Mouse (Mus musculus) heart, adult 11 months (tissue): ENCODE results near the gene Cplane1.

Experiments
- DNase-seq: peaks from one replicate; pipeline ENCODE4 v3.0.0; 2022

Cplane1 gene

GRCm38 (mm10) chr15:8168591-8169265 lies at the start of gene Cplane1:
Gene Cplane1 (plus strand): TSS chr15:8169106.
- peak; percentile 99 for DNase-seq

- peak; percentile 28 for DNase-seq
Measured at GRCm38 (mm10) chr15:8129281-8129680, 39.6 kb upstream of the Cplane1 start.

- DNase-seq = peak; percentile 42
Measured at GRCm38 (mm10) chr15:8131268-8131667, 37.6 kb upstream of the Cplane1 start.

- DNase-seq = peak; percentile 24
Measured at GRCm38 (mm10) chr15:8131761-8132160, 37.1 kb upstream of the Cplane1 start.

- no peak for DNase-seq
Measured at GRCm38 (mm10) chr15:8135606-8136005, 33.3 kb upstream of the Cplane1 start.

GRCm38 (mm10) chr15:8161841-8162240 lies 7.1 kb upstream of the Cplane1 start:
- no peak for DNase-seq

- DNase-seq = no peak
Measured at GRCm38 (mm10) chr15:8169266-8169746, 400 bp downstream of the Cplane1 start.

GRCm38 (mm10) chr15:8189563-8189962 lies 20.7 kb downstream of the Cplane1 start:
- DNase-seq = no peak

GRCm38 (mm10) chr15:8190435-8190834 lies 21.5 kb downstream of the Cplane1 start:
- no peak for DNase-seq

GRCm38 (mm10) chr15:8200317-8200716 lies 31.4 kb downstream of the Cplane1 start:
- DNase-seq = no peak

- DNase-seq = no peak
Measured at GRCm38 (mm10) chr15:8208362-8208761, 39.5 kb downstream of the Cplane1 start.

- DNase-seq = peak; percentile 76
Measured at GRCm38 (mm10) chr15:8214811-8215210, 45.9 kb downstream of the Cplane1 start.

GRCm38 (mm10) chr15:8234167-8234566 lies 65.3 kb downstream of the Cplane1 start:
- DNase-seq = peak; percentile 52

GRCm38 (mm10) chr15:8265946-8266345 lies 97.0 kb downstream of the Cplane1 start:
- DNase-seq = peak; percentile 63

- peak; percentile 18 for DNase-seq
Measured at GRCm38 (mm10) chr15:8267211-8267610, 98.3 kb downstream of the Cplane1 start.

GRCm38 (mm10) chr15:8268231-8268630 lies 99.3 kb downstream of the Cplane1 start:
- peak; percentile 39 for DNase-seq

GRCm38 (mm10) chr15:8271952-8272351 lies 103.0 kb downstream of the Cplane1 start:
- peak; percentile 27 for DNase-seq

GRCm38 (mm10) chr15:8277916-8278315 lies 109.0 kb downstream of the Cplane1 start:
- peak; percentile 66 for DNase-seq

GRCm38 (mm10) chr15:8279320-8279779 lies 110.4 kb downstream of the Cplane1 start:
- peak; percentile 92 for DNase-seq

GRCm38 (mm10) chr15:8279929-8280610 lies 111.2 kb downstream of the Cplane1 start:
- DNase-seq = peak; percentile 97

GRCm38 (mm10) chr15:8281701-8282100 lies 112.8 kb downstream of the Cplane1 start:
- DNase-seq = peak; percentile 86

GRCm38 (mm10) chr15:8282155-8282554 lies 113.2 kb downstream of the Cplane1 start:
- DNase-seq = peak; percentile 19

- DNase-seq = peak; percentile 87
Measured at GRCm38 (mm10) chr15:8291251-8291650, 122.3 kb downstream of the Cplane1 start.

- DNase-seq = peak; percentile 33
Measured at GRCm38 (mm10) chr15:8294150-8294549, 125.2 kb downstream of the Cplane1 start.
